Mouse (Mus musculus): ENCODE data around the gene Mylk. TPM values are rescaled to one million over a fixed set of nuclear protein-coding genes. Genes with fewer than 3 reads are reported as not detected.

The Mylk gene
- polyA plus RNA-seq, 1 experiment from 2014 or later, result 2.8 TPM

GRCm38 (mm10) chr16:35018470-35018974 is 273.5 kb downstream of the Mylk start:
- H3K27me3 ChIP-seq (replicated peaks; ENCODE audit: control insufficient read depth, insufficient read depth, low read length), result peaks cover 17% of the 10 kb centered on the region

GRCm38 (mm10) chr16:35021903-35022241 is 276.9 kb downstream of the Mylk start:
- Histone ChIP-seq H3K4me2 (ENCODE audit: low read length) (peak overlapping the region; percentile 51), H3K9me3 (ENCODE audit: control insufficient read depth, low read length) (no peaks in the 10 kb centered on the region), H3K36me3 (ENCODE audit: control insufficient read depth, insufficient read depth) (peaks cover 3% of the 10 kb centered on the region; the same call in 1 of the 2 replicates), H3K4me3 (replicated peaks; ENCODE audit: low read length) (peak overlapping the region; percentile 84), H3K27me3 (replicated peaks; ENCODE audit: control insufficient read depth, insufficient read depth, low read length) (peaks cover 17% of the 10 kb centered on the region), H3K27ac (ENCODE audit: low read length) (no peak overlapping the region), H3K4me1 (replicated peaks; ENCODE audit: control insufficient read depth, insufficient read depth, low read length) (peaks cover 8% of the 10 kb centered on the region), H3K9ac (replicated peaks; ENCODE audit: low read depth, low read length) (no peak overlapping the region)
- ATAC-seq, result no peak
- WGBS, result 54% methylated on average over 5 of the region's 5 CpGs

More at GRCm38 (mm10) chr16:35018470-35018974, 273.5 kb downstream of the Mylk start:
- Histone ChIP-seq H3K4me1 (replicated peaks; ENCODE audit: control insufficient read depth, insufficient read depth, low read length) (peaks cover 6% of the 10 kb centered on the region), H3K4me2 (ENCODE audit: low read length) (no peak overlapping the region), H3K4me3 (replicated peaks; ENCODE audit: low read length) (no peak overlapping the region), H3K9me3 (ENCODE audit: control insufficient read depth, low read length) (no peaks in the 10 kb centered on the region), H3K9ac (replicated peaks; ENCODE audit: low read depth, low read length) (no peak overlapping the region), H3K27ac (ENCODE audit: low read length) (no peak overlapping the region), H3K36me3 (ENCODE audit: control insufficient read depth, insufficient read depth) (no peaks in the 10 kb centered on the region)
- ATAC-seq, result no peak
- 90% methylated on average over 1 of the region's 1 CpGs for WGBS

- H3K27me3 ChIP-seq (replicated peaks; ENCODE audit: control insufficient read depth, insufficient read depth, low read length), result peaks cover 17% of the 10 kb centered on the region
- peaks cover 8% of the 10 kb centered on the region for H3K4me1 ChIP-seq (replicated peaks; ENCODE audit: control insufficient read depth, insufficient read depth, low read length)
- under 1% methylated on average over 83 of the region's 97 CpGs for WGBS
- H3K4me2 ChIP-seq (ENCODE audit: low read length), result peak within 1 kb of the TSS; percentile 85
- peak within 1 kb of the TSS; percentile 48 for H3K27ac ChIP-seq (ENCODE audit: low read length)
- H3K9ac ChIP-seq (replicated peaks; ENCODE audit: low read depth, low read length), result peak within 1 kb of the TSS; percentile 80
- peak within 1 kb of the TSS; percentile 84 for H3K4me3 ChIP-seq (replicated peaks; ENCODE audit: low read length)
- H3K36me3 ChIP-seq (ENCODE audit: control insufficient read depth, insufficient read depth), result peaks cover 3% of the 10 kb centered on the region; the same call in 1 of the 2 replicates
- peak; percentile 99 for ATAC-seq
- H3K9me3 ChIP-seq (ENCODE audit: control insufficient read depth, low read length), result no peaks in the 10 kb centered on the region
These were observed 277.5 kb downstream of the Mylk start, which contains the start of gene Hacd2 for GRCm38 (mm10) chr16:35022242-35023137. Gene Hacd2 (plus strand): TSS chr16:35022428.

- no peaks in the 10 kb centered on the region for H3K9me3 ChIP-seq (ENCODE audit: control insufficient read depth, low read length)
- peaks cover 17% of the 10 kb centered on the region for H3K27me3 ChIP-seq (replicated peaks; ENCODE audit: control insufficient read depth, insufficient read depth, low read length)
- WGBS, result 4% methylated on average over 8 of the region's 8 CpGs
- no peak for ATAC-seq
- H3K27ac ChIP-seq (ENCODE audit: low read length), result no peak overlapping the region
- peak overlapping the region; percentile 84 for H3K4me3 ChIP-seq (replicated peaks; ENCODE audit: low read length)
- peaks cover 3% of the 10 kb centered on the region; the same call in 1 of the 2 replicates for H3K36me3 ChIP-seq (ENCODE audit: control insufficient read depth, insufficient read depth)
- peaks cover 8% of the 10 kb centered on the region for H3K4me1 ChIP-seq (replicated peaks; ENCODE audit: control insufficient read depth, insufficient read depth, low read length)
- H3K4me2 ChIP-seq (ENCODE audit: low read length), result peak overlapping the region; percentile 85
- H3K9ac ChIP-seq (replicated peaks; ENCODE audit: low read depth, low read length), result peak overlapping the region; percentile 80
These were observed 278.2 kb downstream of the Mylk start for GRCm38 (mm10) chr16:35023138-35023735.

GRCm38 (mm10) chr16:35024300-35024699 is 279.3 kb downstream of the Mylk start:
- 88% methylated on average over 5 of the region's 5 CpGs for WGBS
- H3K27me3 ChIP-seq (replicated peaks; ENCODE audit: control insufficient read depth, insufficient read depth, low read length), result peaks cover 14% of the 10 kb centered on the region
- peaks cover 3% of the 10 kb centered on the region; the same call in 1 of the 2 replicates for H3K36me3 ChIP-seq (ENCODE audit: control insufficient read depth, insufficient read depth)
- no peak overlapping the region for H3K9ac ChIP-seq (replicated peaks; ENCODE audit: low read depth, low read length)
- no peak for ATAC-seq
- no peaks in the 10 kb centered on the region for H3K9me3 ChIP-seq (ENCODE audit: control insufficient read depth, low read length)
- H3K27ac ChIP-seq (ENCODE audit: low read length), result no peak overlapping the region
- H3K4me1 ChIP-seq (replicated peaks; ENCODE audit: control insufficient read depth, insufficient read depth, low read length), result peaks cover 8% of the 10 kb centered on the region
- H3K4me3 ChIP-seq (replicated peaks; ENCODE audit: low read length), result no peak overlapping the region
- no peak overlapping the region for H3K4me2 ChIP-seq (ENCODE audit: low read length)

GRCm38 (mm10) chr16:35025347-35025746 is 280.3 kb downstream of the Mylk start:
- Histone ChIP-seq H3K4me2 (ENCODE audit: low read length) (no peak overlapping the region), H3K36me3 (ENCODE audit: control insufficient read depth, insufficient read depth) (peaks cover 3% of the 10 kb centered on the region; the same call in 1 of the 2 replicates), H3K4me3 (replicated peaks; ENCODE audit: low read length) (no peak overlapping the region), H3K27me3 (replicated peaks; ENCODE audit: control insufficient read depth, insufficient read depth, low read length) (peaks cover 6% of the 10 kb centered on the region; the same call in 1 of the 2 replicates), H3K9me3 (ENCODE audit: control insufficient read depth, low read length) (no peaks in the 10 kb centered on the region), H3K27ac (ENCODE audit: low read length) (no peak overlapping the region), H3K4me1 (replicated peaks; ENCODE audit: control insufficient read depth, insufficient read depth, low read length) (peaks cover 8% of the 10 kb centered on the region), H3K9ac (replicated peaks; ENCODE audit: low read depth, low read length) (no peak overlapping the region)
- 97% methylated on average over 4 of the region's 4 CpGs for WGBS
- no peak for ATAC-seq

- no peaks in the 10 kb centered on the region for H3K9me3 ChIP-seq (ENCODE audit: control insufficient read depth, low read length)
- no peaks in the 10 kb centered on the region for H3K27me3 ChIP-seq (replicated peaks; ENCODE audit: control insufficient read depth, insufficient read depth, low read length)
- no peak for ATAC-seq
- no peaks in the 10 kb centered on the region for H3K36me3 ChIP-seq (ENCODE audit: control insufficient read depth, insufficient read depth)
- no peak overlapping the region for H3K27ac ChIP-seq (ENCODE audit: low read length)
- 81% methylated on average over 3 of the region's 3 CpGs for WGBS
- H3K9ac ChIP-seq (replicated peaks; ENCODE audit: low read depth, low read length), result no peak overlapping the region
- no peak overlapping the region for H3K4me2 ChIP-seq (ENCODE audit: low read length)
- H3K4me3 ChIP-seq (replicated peaks; ENCODE audit: low read length), result no peak overlapping the region
- H3K4me1 ChIP-seq (replicated peaks; ENCODE audit: control insufficient read depth, insufficient read depth, low read length), result no peaks in the 10 kb centered on the region
These were observed 288.2 kb downstream of the Mylk start for GRCm38 (mm10) chr16:35033241-35033640.

GRCm38 (mm10) chr16:35033809-35034577 is 289.0 kb downstream of the Mylk start:
- Histone ChIP-seq H3K27me3 (replicated peaks; ENCODE audit: control insufficient read depth, insufficient read depth, low read length) (no peaks in the 10 kb centered on the region), H3K4me1 (replicated peaks; ENCODE audit: control insufficient read depth, insufficient read depth, low read length) (no peaks in the 10 kb centered on the region), H3K9me3 (ENCODE audit: control insufficient read depth, low read length) (no peaks in the 10 kb centered on the region), H3K4me3 (replicated peaks; ENCODE audit: low read length) (no peak overlapping the region), H3K27ac (ENCODE audit: low read length) (no peak overlapping the region), H3K36me3 (ENCODE audit: control insufficient read depth, insufficient read depth) (no peaks in the 10 kb centered on the region), H3K4me2 (ENCODE audit: low read length) (no peak overlapping the region), H3K9ac (replicated peaks; ENCODE audit: low read depth, low read length) (no peak overlapping the region)
- ATAC-seq, result no peak
- WGBS, result 57% methylated on average over 8 of the region's 8 CpGs

GRCm38 (mm10) chr16:35034971-35035370 is 290.0 kb downstream of the Mylk start:
- H3K27ac ChIP-seq (ENCODE audit: low read length), result no peak overlapping the region
- H3K9me3 ChIP-seq (ENCODE audit: control insufficient read depth, low read length), result no peaks in the 10 kb centered on the region
- no peaks in the 10 kb centered on the region for H3K4me1 ChIP-seq (replicated peaks; ENCODE audit: control insufficient read depth, insufficient read depth, low read length)
- no peaks in the 10 kb centered on the region for H3K36me3 ChIP-seq (ENCODE audit: control insufficient read depth, insufficient read depth)
- H3K27me3 ChIP-seq (replicated peaks; ENCODE audit: control insufficient read depth, insufficient read depth, low read length), result no peaks in the 10 kb centered on the region
- WGBS, result 91% methylated on average over 5 of the region's 5 CpGs
- H3K9ac ChIP-seq (replicated peaks; ENCODE audit: low read depth, low read length), result no peak overlapping the region
- H3K4me2 ChIP-seq (ENCODE audit: low read length), result no peak overlapping the region
- no peak for ATAC-seq
- no peak overlapping the region for H3K4me3 ChIP-seq (replicated peaks; ENCODE audit: low read length)
